Mouse (Mus musculus): ENCODE measurements at regions not wholly inside any gene's neighbourhood (a gene's known extent, or its start where the extent isn't known, plus 50 kb on each side); places are given as distances from the start of the nearest gene placed in this dataset.

GRCm38 (mm10) chr10:117984784-117985602 is 139.2 kb upstream of the Rap1b start:
- no peak overlapping the region for H3K9ac ChIP-seq
- no peak for ATAC-seq (ENCODE audit: low FRiP score, low read depth)
- H3K27ac ChIP-seq = no peak overlapping the region
- no peaks in the 10 kb centered on the region for H3K27me3 ChIP-seq
- H3K9me3 ChIP-seq = no peaks in the 10 kb centered on the region; the same call in 1 of the 2 replicates
- no peak overlapping the region for H3K4me3 ChIP-seq
- H3K4me2 ChIP-seq (replicated peaks) = no peak overlapping the region
- H3K36me3 ChIP-seq = no peaks in the 10 kb centered on the region
- WGBS = 86% methylated on average over 15 of the region's 15 CpGs
- H3K4me1 ChIP-seq = peaks cover 16% of the 10 kb centered on the region

GRCm38 (mm10) chr10:117987620-117988019 is 141.8 kb upstream of the Rap1b start:
- no peak overlapping the region for H3K9ac ChIP-seq
- WGBS = 53% methylated on average over 6 of the region's 6 CpGs

GRCm38 (mm10) chr10:117988076-117988475 is 142.2 kb upstream of the Rap1b start:
- no peak overlapping the region for H3K4me3 ChIP-seq
- H3K9ac ChIP-seq = no peak overlapping the region
- ATAC-seq (ENCODE audit: low FRiP score, low read depth) = no peak
- no peaks in the 10 kb centered on the region for H3K27me3 ChIP-seq
- WGBS = 73% methylated on average over 5 of the region's 5 CpGs
- H3K4me2 ChIP-seq (replicated peaks) = no peak overlapping the region
- no peaks in the 10 kb centered on the region for H3K36me3 ChIP-seq
- H3K9me3 ChIP-seq = no peaks in the 10 kb centered on the region; the same call in 1 of the 2 replicates
- H3K4me1 ChIP-seq = peaks cover 3% of the 10 kb centered on the region; the same call in 1 of the 2 replicates
- H3K27ac ChIP-seq = no peak overlapping the region

More at GRCm38 (mm10) chr10:117987620-117988019, 141.8 kb upstream of the Rap1b start:
- H3K36me3 ChIP-seq = no peaks in the 10 kb centered on the region
- H3K4me2 ChIP-seq (replicated peaks) = no peak overlapping the region
- H3K27me3 ChIP-seq = no peaks in the 10 kb centered on the region
- H3K9me3 ChIP-seq = no peaks in the 10 kb centered on the region; the same call in 1 of the 2 replicates
- H3K4me3 ChIP-seq = no peak overlapping the region
- no peak overlapping the region; the same call in 1 of the 2 replicates for H3K27ac ChIP-seq
- H3K4me1 ChIP-seq = peaks cover 8% of the 10 kb centered on the region
- no peak for ATAC-seq (ENCODE audit: low FRiP score, low read depth)

GRCm38 (mm10) chr10:117991176-117991575 is 145.3 kb upstream of the Rap1b start:
- no peak overlapping the region for H3K4me2 ChIP-seq (replicated peaks)
- no peak overlapping the region for H3K27ac ChIP-seq
- no peaks in the 10 kb centered on the region for H3K27me3 ChIP-seq
- WGBS = 59% methylated on average over 1 of the region's 1 CpGs
- no peaks in the 10 kb centered on the region; the same call in 1 of the 2 replicates for H3K9me3 ChIP-seq
- no peaks in the 10 kb centered on the region for H3K36me3 ChIP-seq
- no peak for ATAC-seq (ENCODE audit: low FRiP score, low read depth)
- H3K4me1 ChIP-seq = peaks cover 8% of the 10 kb centered on the region
- H3K4me3 ChIP-seq = no peak overlapping the region
- H3K9ac ChIP-seq = no peak overlapping the region

GRCm38 (mm10) chr10:117992317-117992716 is 146.5 kb upstream of the Rap1b start:
- Histone ChIP-seq H3K9ac (no peak overlapping the region), H3K36me3 (no peaks in the 10 kb centered on the region), H3K4me1 (peaks cover 8% of the 10 kb centered on the region), H3K9me3 (no peaks in the 10 kb centered on the region; the same call in 1 of the 2 replicates), H3K4me2 (replicated peaks) (no peak overlapping the region), H3K27me3 (no peaks in the 10 kb centered on the region), H3K27ac (no peak overlapping the region), H3K4me3 (no peak overlapping the region)
- ATAC-seq (ENCODE audit: low FRiP score, low read depth) = no peak
- WGBS = 67% methylated on average over 9 of the region's 9 CpGs

- no peaks in the 10 kb centered on the region; the same call in 1 of the 2 replicates for H3K9me3 ChIP-seq
- no peak overlapping the region for H3K4me2 ChIP-seq (replicated peaks)
- H3K36me3 ChIP-seq = no peaks in the 10 kb centered on the region
- no peaks in the 10 kb centered on the region for H3K27me3 ChIP-seq
- no peak overlapping the region for H3K27ac ChIP-seq
- ATAC-seq (ENCODE audit: low FRiP score, low read depth) = no peak
- H3K4me1 ChIP-seq = peaks cover 8% of the 10 kb centered on the region
- no peak overlapping the region for H3K4me3 ChIP-seq
- 91% methylated on average over 3 of the region's 3 CpGs for WGBS
- no peak overlapping the region for H3K9ac ChIP-seq
Measured at GRCm38 (mm10) chr10:117993809-117994208, 147.8 kb upstream of the Mdm1 start.

- WGBS = 63% methylated on average over 9 of the region's 9 CpGs
- Histone ChIP-seq H3K36me3 (no peaks in the 10 kb centered on the region), H3K4me2 (replicated peaks) (no peak overlapping the region), H3K27ac (no peak overlapping the region), H3K4me1 (peaks cover 8% of the 10 kb centered on the region), H3K9me3 (no peaks in the 10 kb centered on the region; the same call in 1 of the 2 replicates), H3K4me3 (no peak overlapping the region), H3K27me3 (no peaks in the 10 kb centered on the region), H3K9ac (no peak overlapping the region)
- ATAC-seq (ENCODE audit: low FRiP score, low read depth) = no peak
Measured at GRCm38 (mm10) chr10:117994768-117995167, 146.8 kb upstream of the Mdm1 start.

- 87% methylated on average over 5 of the region's 5 CpGs for WGBS
- Histone ChIP-seq H3K27me3 (no peaks in the 10 kb centered on the region; the same call in 1 of the 2 replicates), H3K27ac (no peak overlapping the region), H3K9me3 (no peaks in the 10 kb centered on the region), H3K4me2 (replicated peaks) (no peak overlapping the region), H3K4me1 (peaks cover 12% of the 10 kb centered on the region), H3K36me3 (no peaks in the 10 kb centered on the region), H3K4me3 (no peak overlapping the region), H3K9ac (no peak overlapping the region)
- ATAC-seq (ENCODE audit: low FRiP score, low read depth) = no peak
Measured at GRCm38 (mm10) chr10:117997796-117998195, 143.8 kb upstream of the Mdm1 start.

GRCm38 (mm10) chr10:118000591-118000990 is 141.0 kb upstream of the Mdm1 start:
- Histone ChIP-seq H3K4me2 (replicated peaks) (no peak overlapping the region), H3K9me3 (no peaks in the 10 kb centered on the region), H3K27ac (no peak overlapping the region), H3K4me3 (no peak overlapping the region), H3K36me3 (no peaks in the 10 kb centered on the region), H3K9ac (no peak overlapping the region), H3K27me3 (no peaks in the 10 kb centered on the region; the same call in 1 of the 2 replicates), H3K4me1 (peaks cover 30% of the 10 kb centered on the region)
- no peak for ATAC-seq (ENCODE audit: low FRiP score, low read depth)
- WGBS = 87% methylated on average over 3 of the region's 3 CpGs

- no peak for ATAC-seq (ENCODE audit: low FRiP score, low read depth)
- Histone ChIP-seq H3K4me3 (no peak overlapping the region), H3K9me3 (no peaks in the 10 kb centered on the region), H3K27me3 (no peaks in the 10 kb centered on the region; the same call in 1 of the 2 replicates), H3K27ac (no peak overlapping the region), H3K4me2 (replicated peaks) (no peak overlapping the region), H3K36me3 (no peaks in the 10 kb centered on the region), H3K9ac (no peak overlapping the region), H3K4me1 (peaks cover 30% of the 10 kb centered on the region)
- WGBS = 50% methylated on average over 4 of the region's 4 CpGs
Measured at GRCm38 (mm10) chr10:118001501-118001900, 140.1 kb upstream of the Mdm1 start.

GRCm38 (mm10) chr10:118001971-118002370 is 139.6 kb upstream of the Mdm1 start:
- H3K9ac ChIP-seq = no peak overlapping the region
- 73% methylated on average over 7 of the region's 7 CpGs for WGBS
- no peaks in the 10 kb centered on the region for H3K36me3 ChIP-seq
- no peak overlapping the region for H3K4me2 ChIP-seq (replicated peaks)
- ATAC-seq (ENCODE audit: low FRiP score, low read depth) = no peak
- no peak overlapping the region for H3K27ac ChIP-seq
- H3K27me3 ChIP-seq = no peaks in the 10 kb centered on the region; the same call in 1 of the 2 replicates
- H3K4me3 ChIP-seq = no peak overlapping the region
- peaks cover 30% of the 10 kb centered on the region for H3K4me1 ChIP-seq
- H3K9me3 ChIP-seq = no peaks in the 10 kb centered on the region

- Histone ChIP-seq H3K4me2 (replicated peaks) (no peak overlapping the region), H3K27me3 (no peaks in the 10 kb centered on the region; the same call in 1 of the 2 replicates), H3K4me3 (no peak overlapping the region), H3K36me3 (no peaks in the 10 kb centered on the region), H3K9me3 (no peaks in the 10 kb centered on the region), H3K27ac (no peak overlapping the region), H3K9ac (no peak overlapping the region), H3K4me1 (peaks cover 30% of the 10 kb centered on the region)
- ATAC-seq (ENCODE audit: low FRiP score, low read depth) = no peak
- 85% methylated on average over 4 of the region's 4 CpGs for WGBS
Measured at GRCm38 (mm10) chr10:118002559-118002958, 139.1 kb upstream of the Mdm1 start.

Data from limb, embryonic 13.5 days (tissue).